Mouse (Mus musculus): ENCODE results near the gene Tssk6.
"Not testable (repeated sequence)": the region's sequence is repeated elsewhere in the genome, so short reads cannot be mapped to it uniquely, and the experiment has no call there.

The Tssk6 gene

DNA sequence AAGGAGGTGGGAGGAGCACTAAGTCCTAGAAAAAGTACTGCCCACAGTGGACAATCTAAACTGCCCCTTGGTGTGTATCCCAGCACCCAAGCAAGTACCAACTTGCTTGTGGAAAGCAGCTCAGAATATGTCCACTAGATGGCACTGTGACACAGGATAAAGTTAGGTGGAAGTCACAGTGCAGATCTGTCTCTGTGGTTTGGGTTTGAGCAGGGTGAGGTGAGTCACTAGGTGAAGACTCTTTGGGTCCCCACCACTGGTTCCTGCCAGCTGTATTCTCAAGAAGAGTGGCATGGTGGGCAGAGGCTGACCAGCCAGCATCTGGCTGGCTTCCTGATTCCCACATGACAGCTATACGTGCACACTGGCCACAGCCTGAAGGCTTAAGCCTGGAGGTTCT is 17.0 kb downstream of the Tssk6 start:
- DNase-seq (ENCODE audit: low spot score) = peak; percentile 85

DNA sequence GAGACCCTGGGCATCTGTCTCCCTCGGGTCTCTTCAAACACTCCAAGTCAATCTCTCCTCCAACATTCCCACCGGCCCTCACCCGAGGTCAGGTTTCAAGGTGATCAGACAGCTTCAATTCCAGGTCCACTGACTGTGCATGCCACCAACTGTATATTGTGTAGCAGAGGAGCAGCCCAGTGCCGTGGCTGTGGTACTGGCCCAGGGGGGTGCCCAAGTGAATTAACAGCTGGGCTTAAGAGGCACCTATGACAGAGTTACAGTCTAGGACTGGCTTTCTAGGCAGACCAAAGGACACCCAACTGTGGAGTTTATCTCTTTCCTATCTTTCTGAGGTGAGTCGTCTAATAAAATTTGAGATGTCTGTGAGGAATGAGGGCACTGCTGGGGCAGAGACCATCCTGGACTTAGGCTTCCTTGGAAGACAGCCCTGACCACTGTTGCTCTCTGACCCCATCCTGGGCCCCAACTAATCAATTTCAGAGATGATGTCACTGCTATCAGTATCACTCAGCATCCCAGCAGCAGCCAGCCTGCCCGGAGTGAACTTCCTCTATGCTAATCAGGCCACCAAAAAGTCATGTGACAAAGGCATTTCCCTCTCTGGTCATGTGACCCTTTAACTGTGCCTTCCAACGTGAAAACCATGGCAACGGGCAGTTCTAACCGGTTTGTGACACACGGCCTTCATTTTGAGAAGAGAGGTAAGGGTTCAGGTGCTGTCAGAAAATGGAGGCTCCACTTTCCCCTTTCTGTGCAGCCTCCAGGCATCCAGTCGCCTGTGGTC is 18.1 kb downstream of the Tssk6 start:
- DNase-seq (ENCODE audit: low spot score) = peak; percentile 80

DNA sequence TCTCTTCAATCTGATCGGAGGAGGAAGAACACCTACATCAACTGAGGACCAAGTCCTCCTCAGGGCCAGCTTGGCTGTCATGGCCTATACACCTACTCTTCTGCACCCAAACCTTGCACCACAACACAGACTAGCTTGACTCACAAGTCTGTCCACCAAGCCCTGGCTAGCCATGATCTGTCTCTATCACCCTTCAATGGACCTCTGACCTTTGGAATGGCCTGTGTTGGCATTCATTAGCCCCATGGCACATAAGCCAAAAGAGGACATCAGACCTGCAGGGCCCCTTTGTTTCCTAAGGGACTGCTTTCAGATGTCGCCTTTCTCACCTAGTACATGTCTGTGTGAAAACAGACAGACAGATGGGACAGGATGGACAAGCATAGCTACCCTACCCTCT is 19.2 kb downstream of the Tssk6 start:
- DNase-seq (ENCODE audit: low spot score) = no peak

DNA sequence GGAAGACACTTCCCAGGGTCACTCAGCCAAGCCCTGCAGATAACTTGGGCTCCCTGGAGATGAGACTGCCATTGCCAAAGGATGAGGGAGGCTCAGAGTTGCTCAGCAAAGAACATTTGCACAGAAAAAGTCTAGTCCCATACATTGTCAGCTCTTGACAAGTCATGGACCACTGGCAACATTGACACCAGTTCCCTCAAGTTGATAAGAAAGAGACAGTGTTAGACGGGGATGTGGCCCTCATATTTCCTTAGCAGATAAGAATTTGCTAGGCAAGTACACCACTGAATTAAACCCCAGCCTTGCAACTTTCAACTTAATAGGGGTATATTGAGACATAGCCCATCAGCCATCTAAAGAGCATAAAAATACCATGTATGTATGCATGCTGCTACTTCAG is 22.0 kb downstream of the Tssk6 start:
- no peak for DNase-seq (ENCODE audit: low spot score)

DNA sequence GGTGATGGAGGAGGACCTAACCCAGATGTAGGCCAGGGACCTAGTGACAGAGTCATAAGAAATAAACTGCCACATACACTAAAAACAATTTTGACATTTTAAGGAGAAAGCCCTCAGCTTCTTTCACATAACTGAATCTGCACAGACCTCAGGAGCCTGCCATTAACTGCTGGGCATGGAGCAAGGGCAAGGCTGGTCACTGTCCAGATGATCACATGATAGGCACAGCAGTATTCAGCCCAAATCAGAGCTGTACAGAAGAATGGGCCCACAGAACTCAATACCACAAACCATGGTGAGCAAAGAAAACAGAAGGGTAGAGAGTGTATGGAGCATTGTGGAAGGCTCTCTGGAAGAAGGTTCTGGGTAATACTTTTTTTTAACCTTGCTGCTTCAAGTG is 24.9 kb downstream of the Tssk6 start:
- no peak for DNase-seq (ENCODE audit: low spot score)

DNA sequence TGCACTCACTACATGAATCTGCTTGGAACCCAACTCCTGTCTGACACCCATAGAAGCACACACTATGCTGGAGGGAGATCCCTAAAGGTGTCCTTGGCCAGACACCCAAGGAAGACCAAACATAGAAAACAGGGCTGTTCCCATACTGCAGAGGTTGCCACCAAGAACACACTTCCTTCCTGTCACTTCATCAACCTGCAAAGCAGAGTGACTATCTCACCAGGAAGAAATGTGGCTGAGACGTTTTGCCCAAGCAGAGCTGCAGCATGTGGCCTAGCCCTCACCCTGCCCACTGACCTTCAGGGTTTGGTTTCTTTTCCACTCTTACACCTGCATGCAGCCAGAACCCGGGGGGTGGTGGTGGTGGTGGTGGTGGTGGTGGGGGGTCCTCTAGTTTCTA is 31.8 kb downstream of the Tssk6 start:
- DNase-seq (ENCODE audit: low spot score) = no peak

DNA sequence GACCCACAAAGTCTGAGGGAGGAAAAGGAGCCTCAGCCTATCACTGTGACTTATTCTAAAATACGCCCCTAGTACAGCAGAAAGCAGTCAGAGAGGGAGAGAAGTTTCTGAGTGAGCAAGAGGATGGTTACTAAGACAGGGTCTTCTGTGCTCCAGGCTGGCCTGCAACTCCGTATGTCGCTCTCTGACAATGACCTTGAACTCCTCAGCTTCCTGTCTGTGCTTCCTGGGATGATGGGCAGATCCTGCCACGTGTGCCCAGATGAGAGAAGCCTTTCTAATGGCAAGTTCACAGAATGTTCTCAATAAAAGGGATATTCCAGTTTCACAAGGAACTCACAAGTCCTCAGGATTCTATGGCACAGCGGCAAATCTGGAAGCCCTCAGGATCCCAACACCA is 32.6 kb downstream of the Tssk6 start:
- no peak for DNase-seq (ENCODE audit: low spot score)

DNA sequence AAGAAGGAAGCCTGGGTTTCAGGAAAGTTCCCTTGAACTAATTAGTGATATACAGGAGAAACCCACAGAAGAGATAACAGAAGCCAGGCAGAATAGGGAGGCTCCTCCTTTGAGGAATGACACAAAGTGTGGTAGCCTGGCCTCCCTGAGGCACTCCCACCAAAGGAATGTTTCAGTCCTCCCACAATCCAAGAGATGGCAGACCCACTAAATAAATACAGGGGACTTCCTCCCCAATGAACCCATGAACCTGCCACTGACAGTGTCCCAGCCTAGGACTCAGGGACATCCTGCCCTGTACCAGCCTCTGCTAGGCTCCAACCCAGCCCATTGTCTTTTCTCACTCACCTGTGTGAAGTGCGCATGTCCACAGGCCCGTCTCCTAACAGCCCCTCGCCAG is 33.4 kb downstream of the Tssk6 start:
- DNase-seq (ENCODE audit: low spot score) = no peak

DNA sequence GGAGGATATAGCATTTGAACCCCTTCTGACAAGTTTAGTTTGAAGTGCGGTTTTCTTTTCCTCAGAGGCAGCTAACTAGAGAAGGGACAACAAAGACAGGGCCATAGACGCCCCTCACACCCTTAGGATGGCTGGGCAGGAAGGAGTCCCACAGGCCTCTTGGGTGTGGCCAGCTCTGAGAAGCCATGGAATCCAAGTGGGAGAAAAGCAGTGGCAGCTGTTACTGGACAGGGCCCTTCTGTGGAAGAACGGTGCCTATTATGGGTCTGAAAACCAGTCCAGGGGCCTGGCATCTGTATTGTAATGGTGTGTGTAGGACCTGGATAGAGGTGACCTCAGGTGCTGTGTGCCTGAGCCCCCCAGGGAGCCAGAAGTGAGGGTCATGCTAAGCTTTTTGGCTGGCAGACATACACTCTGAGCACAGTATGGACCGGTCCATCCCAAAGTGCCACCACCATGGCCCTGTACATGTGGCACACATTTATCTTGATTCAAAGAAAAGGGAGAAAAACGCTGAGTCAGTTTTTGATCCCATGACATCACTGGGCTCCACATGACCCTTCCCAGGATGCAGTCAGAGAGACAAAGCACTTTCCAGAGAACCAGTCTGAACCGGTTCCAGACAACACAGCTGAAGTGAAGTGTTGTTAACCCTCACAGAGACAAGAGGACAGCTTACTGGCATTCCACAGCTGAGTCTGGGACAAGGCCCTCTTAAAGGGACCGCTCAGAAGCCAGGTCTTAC is 34.2 kb downstream of the Tssk6 start:
- peak; percentile 83 for DNase-seq (ENCODE audit: low spot score)

DNA sequence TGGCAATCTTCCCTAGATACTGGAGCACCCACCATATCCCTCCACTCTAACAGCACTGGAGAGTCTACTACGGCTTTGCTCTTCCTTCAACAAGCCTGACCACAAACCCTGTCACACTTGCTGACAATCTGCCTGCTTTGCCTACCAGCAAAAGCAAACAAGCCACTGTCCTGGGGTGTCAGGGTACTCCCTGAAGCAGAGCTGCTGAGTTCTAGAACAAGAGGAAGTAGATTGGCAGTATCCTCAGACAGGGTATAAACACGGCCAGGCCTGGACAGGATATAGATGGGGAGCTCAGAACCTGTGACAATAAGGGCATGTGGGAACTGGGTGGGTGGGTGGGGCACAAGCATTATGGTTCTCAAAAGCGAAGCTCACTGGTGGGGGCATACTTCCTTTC is 35.5 kb downstream of the Tssk6 start:
- peak; percentile 66 for DNase-seq (ENCODE audit: low spot score)

DNA sequence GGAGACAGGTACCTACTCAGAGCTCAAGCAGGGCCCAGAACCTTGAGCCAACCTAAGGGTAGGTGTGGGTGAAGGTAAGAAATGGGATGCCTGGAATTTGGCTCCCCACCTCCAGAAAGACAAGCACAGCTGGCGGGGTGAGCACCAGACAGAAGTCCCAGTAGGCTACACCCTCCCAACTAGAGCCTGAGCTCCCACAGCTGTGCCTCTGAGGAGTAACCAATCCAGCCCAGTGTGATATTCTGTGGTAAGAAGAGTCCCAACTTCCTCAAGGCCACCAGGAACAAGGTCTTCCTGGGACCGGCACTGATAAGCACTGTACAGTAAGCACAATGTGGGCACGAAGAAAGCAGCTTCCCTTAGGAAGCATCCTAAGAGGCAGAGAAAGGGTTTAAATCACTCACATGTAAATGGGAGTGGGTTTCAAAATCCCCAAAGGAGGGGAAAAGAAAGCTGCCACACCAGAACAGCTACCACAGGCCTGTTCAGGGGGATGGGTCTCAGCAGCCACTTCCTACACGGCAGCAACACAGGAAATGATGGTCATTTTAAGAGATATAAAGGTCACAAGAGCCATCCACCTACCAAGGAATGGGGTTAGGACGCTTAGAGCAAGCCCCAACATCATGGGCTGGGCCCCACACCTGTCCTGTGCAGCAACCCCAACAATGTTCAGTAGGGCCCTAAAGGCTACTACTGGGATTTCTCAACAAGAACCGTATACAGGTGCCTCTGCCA is 36.4 kb downstream of the Tssk6 start:
- no peak for DNase-seq (ENCODE audit: low spot score)

DNA sequence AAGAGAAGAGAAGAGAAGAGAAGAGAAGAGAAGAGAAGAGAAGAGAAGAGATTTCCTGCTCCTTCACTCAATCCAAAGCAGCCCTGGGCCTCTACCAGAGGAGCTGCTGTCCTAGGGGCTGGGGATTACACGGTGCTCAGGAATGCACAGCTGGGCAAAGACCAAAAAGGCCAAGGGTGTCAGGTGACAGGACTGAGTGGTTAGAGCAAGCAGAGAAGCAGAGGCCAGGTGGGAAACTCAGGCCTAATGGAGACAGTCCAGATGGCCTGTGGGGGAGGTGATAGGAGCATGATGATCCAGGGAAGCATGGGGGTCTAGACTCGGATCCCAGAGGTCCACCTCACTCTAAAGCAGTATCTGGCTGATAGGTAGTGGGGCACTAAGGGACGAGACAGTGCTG is 37.6 kb downstream of the Tssk6 start:
- DNase-seq (ENCODE audit: low spot score) = peak; percentile 37

DNA sequence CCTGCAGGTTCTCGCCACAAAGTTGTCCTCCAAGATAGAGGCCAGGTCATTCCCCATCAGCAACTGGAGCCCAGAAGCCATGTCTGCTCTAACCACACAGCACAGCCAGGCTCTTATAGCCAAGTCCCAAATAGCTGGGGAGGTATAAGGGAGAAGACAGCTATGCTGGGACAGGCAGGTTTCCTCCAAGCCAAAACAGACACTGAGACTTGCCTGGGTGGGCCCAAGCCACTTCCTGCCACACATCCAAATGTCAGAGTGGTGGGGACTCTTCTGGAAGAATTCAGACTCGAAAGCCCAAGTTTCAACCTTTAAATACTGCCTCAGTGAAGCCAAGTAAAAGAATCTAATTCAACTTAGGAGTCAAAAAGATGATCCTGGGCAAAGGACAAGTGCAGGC is 38.4 kb downstream of the Tssk6 start:
- no peak for DNase-seq (ENCODE audit: low spot score)

DNA sequence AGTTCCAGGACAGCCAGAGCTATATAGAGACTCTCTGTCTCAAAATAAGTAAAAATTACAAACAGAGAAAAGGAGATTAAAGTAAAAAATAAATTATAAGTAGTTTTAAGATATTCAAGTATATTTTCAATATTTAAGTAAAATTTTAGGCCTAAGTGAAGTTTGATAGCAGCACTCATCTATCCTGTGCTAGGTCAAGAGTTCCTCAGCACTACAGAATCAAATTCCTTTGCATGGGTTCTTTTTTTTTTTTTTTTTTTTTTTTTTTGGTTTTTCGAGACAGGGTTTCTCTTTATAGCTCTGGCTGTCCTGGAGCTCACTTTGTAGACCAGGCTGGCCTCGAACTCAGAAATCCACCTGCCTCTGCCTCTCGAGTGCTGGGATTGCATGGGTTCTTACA is 40.5 kb downstream of the Tssk6 start:
- not testable (repeated sequence) for DNase-seq (ENCODE audit: low spot score)

DNA sequence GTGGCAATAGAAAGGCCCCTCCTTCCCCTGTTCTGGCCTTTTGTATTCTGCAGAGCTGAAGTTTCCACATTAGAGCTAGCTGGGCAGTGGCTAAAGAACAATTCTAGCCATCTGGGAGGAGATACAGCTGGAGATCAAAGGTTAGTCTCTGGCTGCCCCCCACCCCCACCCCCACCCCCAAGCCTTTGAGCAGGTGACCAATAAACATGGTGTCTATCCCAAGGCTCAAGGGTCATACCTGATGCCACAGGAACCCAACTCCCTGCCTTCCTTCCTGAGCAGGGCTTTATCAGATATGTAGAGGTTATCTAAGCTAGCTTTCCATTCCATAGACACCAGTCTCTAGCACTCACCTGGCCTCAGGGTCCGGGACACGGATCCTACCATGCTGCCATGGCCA is 48.3 kb downstream of the Tssk6 start:
- DNase-seq (ENCODE audit: low spot score) = no peak

Data from lung, postnatal 25 days (tissue).